Mouse (Mus musculus): ENCODE results near the gene Mdm2.
"Not testable (repeated sequence)": the region's sequence is repeated elsewhere in the genome, so short reads cannot be mapped to it uniquely, and the experiment has no call there.

The Mdm2 gene

GRCm38 (mm10) chr10:117710604-117711141 lies at the start of gene Mdm2:
Gene Mdm2 (minus strand): TSS chr10:117710758.
- DNase-seq (ENCODE audit: low read depth in 1 of 2, low spot score in 2 of 2), result peak; percentile 84 to 90

GRCm38 (mm10) chr10:117759844-117760630 lies 49.5 kb upstream of the Mdm2 start:
- DNase-seq (ENCODE audit: low read depth in 1 of 2, low spot score in 2 of 2), result no peak

- no peak for DNase-seq (ENCODE audit: low read depth in 1 of 2, low spot score in 2 of 2)
Measured at GRCm38 (mm10) chr10:117758749-117759727, 48.5 kb upstream of the Mdm2 start.

- DNase-seq (ENCODE audit: low read depth in 1 of 2, low spot score in 2 of 2), result not testable (repeated sequence)
Measured at GRCm38 (mm10) chr10:117758344-117758743, 47.8 kb upstream of the Mdm2 start.

DNA sequence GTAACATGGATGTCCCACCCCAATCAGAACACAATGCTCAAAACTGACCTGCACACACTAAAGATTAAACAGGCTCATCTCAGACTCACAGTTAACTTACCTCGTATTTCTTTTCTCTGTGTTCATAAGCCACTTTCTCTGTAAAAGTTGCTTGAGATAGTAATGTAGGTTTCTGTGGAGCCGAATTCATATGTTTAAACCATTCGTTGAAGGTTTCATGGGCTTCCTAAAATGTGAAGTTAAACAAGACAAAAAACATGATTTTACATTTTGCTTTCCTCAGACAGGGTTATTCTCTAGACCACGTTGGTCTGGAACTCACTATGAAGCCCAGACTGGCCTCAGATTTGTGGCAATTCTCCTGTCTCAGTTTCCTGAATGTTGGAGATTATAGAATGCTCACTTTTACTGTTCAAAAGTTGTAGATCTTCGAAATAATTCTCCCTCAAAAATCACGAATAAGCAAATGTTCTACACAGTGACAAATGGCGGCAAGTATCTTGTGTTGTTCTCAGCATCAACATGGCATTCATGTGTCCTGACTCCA lies 47.3 kb upstream of the Mdm2 start:
- DNase-seq (ENCODE audit: low read depth in 1 of 2, low spot score in 2 of 2), result no peak

DNA sequence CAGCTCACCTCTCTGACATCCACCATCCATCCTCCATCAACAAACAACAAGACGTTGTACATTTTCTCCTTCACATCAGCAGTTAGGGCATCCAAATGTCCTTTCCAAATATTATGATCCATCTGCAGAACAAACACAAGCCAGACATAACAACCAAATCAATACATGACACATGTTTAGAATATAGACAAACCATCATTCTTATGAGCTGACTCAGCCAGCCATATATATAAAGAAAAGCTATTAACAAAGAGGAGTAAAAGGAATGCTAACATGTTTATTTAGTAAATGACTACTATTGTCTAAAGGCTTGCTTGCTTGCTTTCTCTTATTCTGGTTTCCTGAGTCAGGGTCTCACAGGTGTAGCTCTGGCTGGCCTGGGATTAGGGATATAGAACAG lies 46.7 kb upstream of the Mdm2 start:
- no peak for DNase-seq (ENCODE audit: low read depth in 1 of 2, low spot score in 2 of 2)

DNA sequence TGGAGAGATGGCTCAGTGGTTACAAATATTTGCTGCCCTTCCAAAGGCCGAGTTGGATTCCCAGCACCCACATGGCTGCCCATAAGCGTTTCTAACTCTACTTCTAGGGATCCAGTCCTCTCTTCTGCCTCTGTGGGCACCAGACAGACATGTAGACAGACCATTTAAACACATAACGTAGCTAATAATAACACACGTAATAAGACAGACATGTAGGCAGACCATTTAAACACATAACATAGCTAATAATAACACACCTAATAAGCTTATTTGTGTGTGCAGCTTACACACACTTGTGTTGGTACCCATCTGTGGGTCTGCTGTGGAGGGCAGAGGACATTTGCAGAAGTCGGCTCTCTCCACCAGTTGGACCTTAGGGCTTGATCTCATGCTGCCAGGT lies 46.2 kb upstream of the Mdm2 start:
- DNase-seq (ENCODE audit: low read depth in 1 of 2, low spot score in 2 of 2), result no peak

DNA sequence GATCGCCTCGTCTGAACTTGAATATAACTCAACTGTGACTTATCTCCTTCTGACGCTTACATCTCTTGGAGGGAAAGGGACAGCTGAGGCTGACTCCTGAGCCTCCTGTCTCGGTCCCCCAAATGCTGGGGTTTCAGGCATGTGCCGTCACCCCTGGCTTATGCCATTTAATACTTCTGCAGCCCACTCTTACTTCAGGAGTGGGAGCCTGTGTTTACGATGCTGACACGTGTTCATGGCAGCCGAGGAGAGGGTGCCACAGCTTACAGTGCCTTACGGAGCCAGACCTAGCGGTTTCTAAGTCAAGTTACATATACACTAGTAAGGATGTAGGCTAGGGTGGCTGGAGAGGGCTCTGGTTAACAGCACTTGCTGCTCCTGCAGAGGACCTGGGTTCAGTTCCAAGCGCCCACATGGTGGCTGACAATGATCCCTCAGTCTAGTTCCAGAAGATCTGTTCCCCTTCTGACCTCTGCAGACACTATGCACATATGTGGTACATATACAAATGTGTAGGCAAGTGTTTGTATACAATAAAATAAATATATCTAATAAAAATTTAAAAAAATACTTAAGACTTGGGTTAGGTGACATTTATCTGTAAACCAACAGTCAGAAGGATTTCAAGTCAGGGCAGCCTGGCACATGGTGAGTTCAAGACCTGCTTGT lies 45.4 kb upstream of the Mdm2 start:
- no peak for DNase-seq (ENCODE audit: low read depth in 1 of 2, low spot score in 2 of 2)

- no peak for DNase-seq (ENCODE audit: low read depth in 1 of 2, low spot score in 2 of 2)
Measured at GRCm38 (mm10) chr10:117755086-117755798, 44.7 kb upstream of the Mdm2 start.

- no peak for DNase-seq (ENCODE audit: low read depth in 1 of 2, low spot score in 2 of 2)
Measured at GRCm38 (mm10) chr10:117754609-117754940, 44.0 kb upstream of the Mdm2 start.

GRCm38 (mm10) chr10:117753711-117754608 lies 43.4 kb upstream of the Mdm2 start:
- DNase-seq (ENCODE audit: low read depth in 1 of 2, low spot score in 2 of 2), result no peak

GRCm38 (mm10) chr10:117752851-117753647 lies 42.5 kb upstream of the Mdm2 start:
- no peak for DNase-seq (ENCODE audit: low read depth in 1 of 2, low spot score in 2 of 2)

- DNase-seq (ENCODE audit: low read depth in 1 of 2, low spot score in 2 of 2), result no peak
Measured at GRCm38 (mm10) chr10:117752304-117752821, 41.8 kb upstream of the Mdm2 start.

DNA sequence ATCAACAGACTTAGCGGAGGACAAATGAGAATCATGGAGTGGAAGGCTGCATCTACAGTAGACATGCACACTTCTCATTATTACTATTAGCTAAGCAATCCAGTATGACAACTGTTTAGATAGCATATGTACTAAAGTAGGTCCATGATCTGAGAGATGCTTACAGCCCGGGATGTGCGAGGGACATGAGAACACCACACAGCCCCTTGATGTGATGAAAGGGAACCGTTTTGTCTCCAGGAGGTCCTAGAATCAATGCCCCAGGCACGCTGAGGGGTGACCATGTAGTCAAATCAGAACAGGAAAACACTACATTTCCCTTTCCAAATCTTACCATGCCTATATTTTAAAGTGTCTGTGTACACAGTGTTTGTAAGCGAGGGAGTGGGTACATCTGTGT lies 41.2 kb upstream of the Mdm2 start:
- DNase-seq (ENCODE audit: low read depth in 1 of 2, low spot score in 2 of 2), result no peak

DNA sequence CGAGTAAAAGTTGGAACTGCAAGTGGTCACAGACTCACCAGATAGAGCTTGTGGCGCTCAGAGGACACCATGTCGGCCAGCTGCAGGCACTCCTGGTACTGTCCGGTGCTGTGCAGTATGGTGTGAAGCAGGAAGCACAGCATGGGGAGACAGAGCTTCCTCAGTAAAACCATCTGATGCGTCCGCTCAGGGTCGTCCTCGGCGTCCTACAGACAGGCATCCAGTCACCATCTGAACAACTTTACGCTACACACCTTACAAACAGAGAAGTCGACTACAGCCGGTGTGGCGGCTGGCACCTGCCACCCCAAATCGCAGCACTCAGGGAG lies 40.7 kb upstream of the Mdm2 start:
- DNase-seq (ENCODE audit: low read depth in 1 of 2, low spot score in 2 of 2), result no peak

DNA sequence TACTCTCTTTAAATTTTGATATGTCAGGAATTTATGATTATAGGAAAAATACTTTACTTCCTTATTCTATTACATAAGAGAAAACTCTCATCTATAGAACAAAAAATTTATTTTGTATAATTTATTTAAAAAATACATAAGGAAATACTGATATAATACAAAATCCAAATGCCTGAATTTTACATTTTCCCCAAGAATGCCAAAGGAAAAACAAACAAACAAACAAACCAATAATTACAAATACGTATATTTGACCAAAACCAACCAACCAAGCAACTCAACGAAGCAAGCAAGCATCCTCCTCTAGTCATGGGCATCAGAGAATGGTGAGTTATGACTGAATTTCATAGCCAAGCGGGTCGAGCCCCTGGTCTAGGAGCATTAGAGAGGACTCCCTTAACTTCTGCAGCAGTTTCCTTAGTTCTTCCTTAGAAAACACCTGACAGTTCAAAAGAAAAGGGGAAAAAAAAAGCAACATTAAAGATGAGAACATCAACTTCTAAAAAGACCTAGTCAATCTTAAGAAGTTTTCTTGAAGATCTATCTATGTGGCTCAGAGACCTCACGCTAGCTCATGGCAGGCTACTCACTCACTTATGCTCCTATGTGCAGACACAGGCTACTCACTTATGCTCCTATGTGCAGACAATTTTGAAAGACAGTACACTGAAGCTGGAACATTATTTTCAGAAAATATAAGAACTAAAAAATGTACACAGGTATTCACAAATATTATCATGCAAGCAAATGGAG lies 40.1 kb upstream of the Mdm2 start:
- no peak for DNase-seq (ENCODE audit: low read depth in 1 of 2, low spot score in 2 of 2)

GRCm38 (mm10) chr10:117749787-117750343 lies 39.3 kb upstream of the Mdm2 start:
- no peak for DNase-seq (ENCODE audit: low read depth in 1 of 2, low spot score in 2 of 2)
